Mouse (Mus musculus): ENCODE measurements around the gene Cd63. TPM values are rescaled to one million over a fixed set of nuclear protein-coding genes. Genes with fewer than 3 reads are reported as not detected.

Cd63 gene
- 116 and 130 TPM in 2 replicates for polyA plus RNA-seq (2011; ENCODE audit: insufficient read depth, insufficient read length, low read depth, missing spikeins)

- H3K4me3 ChIP-seq (ENCODE audit: low read depth, low read length), result peak within 1 kb of the TSS; percentile 15
- no peaks in the 10 kb centered on the region for H3K9me3 ChIP-seq (replicated peaks; ENCODE audit: control insufficient read depth, insufficient read depth, low read length, poor library complexity, severe bottlenecking)
- peaks cover 5% of the 10 kb centered on the region for H3K4me1 ChIP-seq (ENCODE audit: control insufficient read depth, insufficient read depth, low read length)
- peak within 1 kb of the TSS; percentile 11; the same call in 1 of the 2 replicates for H3K9ac ChIP-seq (ENCODE audit: low read depth, poor library complexity, severe bottlenecking)
- no peaks in the 10 kb centered on the region; the same call in 1 of the 2 replicates for H3K27me3 ChIP-seq (ENCODE audit: control insufficient read depth, insufficient read depth, low read length, poor library complexity, severe bottlenecking)
- no peaks in the 10 kb centered on the region for H3K36me3 ChIP-seq (ENCODE audit: control insufficient read depth, insufficient read depth, low read length, poor library complexity, severe bottlenecking)
- H3K27ac ChIP-seq (ENCODE audit: insufficient read depth, low read length), result peak within 1 kb of the TSS; percentile 70
- TF ChIP-seq CTCF (IDR thresholded peaks at IDR 0.05; ENCODE audit: low read depth, low read length), result no peak
- 0 out of 2 replicates have a peak, but pooled peaks have one; percentile 27 for TF ChIP-seq EP300 (IDR thresholded peaks at IDR 0.05; ENCODE audit: insufficient read depth, low read depth, low read length)
Measured at GRCm38 (mm10) chr10:128900698-128901097, at the start of gene Cd63. Gene Cd63, plus strand, starts transcription at chr10:128900989.

GRCm38 (mm10) chr10:128861176-128861575 is 39.6 kb upstream of the Cd63 start:
- Histone ChIP-seq H3K4me3 (ENCODE audit: low read depth, low read length) (no peak overlapping the region), H3K4me1 (ENCODE audit: control insufficient read depth, insufficient read depth, low read length) (no peaks in the 10 kb centered on the region), H3K9me3 (replicated peaks; ENCODE audit: control insufficient read depth, insufficient read depth, low read length, poor library complexity, severe bottlenecking) (no peaks in the 10 kb centered on the region), H3K9ac (ENCODE audit: low read depth, poor library complexity, severe bottlenecking) (no peak overlapping the region), H3K36me3 (ENCODE audit: control insufficient read depth, insufficient read depth, low read length, poor library complexity, severe bottlenecking) (peaks cover 61% of the 10 kb centered on the region), H3K27me3 (ENCODE audit: control insufficient read depth, insufficient read depth, low read length, poor library complexity, severe bottlenecking) (no peaks in the 10 kb centered on the region), H3K27ac (ENCODE audit: insufficient read depth, low read length) (no peak overlapping the region)
- no peak for TF ChIP-seq EP300 (IDR thresholded peaks at IDR 0.05; ENCODE audit: insufficient read depth, low read depth, low read length)
- TF ChIP-seq POLR2A (IDR thresholded peaks at IDR 0.05; ENCODE audit: insufficient read depth, low read length), result no peak
- TF ChIP-seq CTCF (IDR thresholded peaks at IDR 0.05; ENCODE audit: low read depth, low read length), result no peak

GRCm38 (mm10) chr10:128866042-128866441 is 34.7 kb upstream of the Cd63 start:
- Histone ChIP-seq H3K27ac (ENCODE audit: insufficient read depth, low read length) (no peak overlapping the region), H3K27me3 (ENCODE audit: control insufficient read depth, insufficient read depth, low read length, poor library complexity, severe bottlenecking) (no peaks in the 10 kb centered on the region), H3K9me3 (replicated peaks; ENCODE audit: control insufficient read depth, insufficient read depth, low read length, poor library complexity, severe bottlenecking) (no peaks in the 10 kb centered on the region), H3K4me3 (ENCODE audit: low read depth, low read length) (no peak overlapping the region), H3K9ac (ENCODE audit: low read depth, poor library complexity, severe bottlenecking) (no peak overlapping the region), H3K4me1 (ENCODE audit: control insufficient read depth, insufficient read depth, low read length) (peaks cover 1% of the 10 kb centered on the region), H3K36me3 (ENCODE audit: control insufficient read depth, insufficient read depth, low read length, poor library complexity, severe bottlenecking) (peaks cover 47% of the 10 kb centered on the region)
- no peak for TF ChIP-seq EP300 (IDR thresholded peaks at IDR 0.05; ENCODE audit: insufficient read depth, low read depth, low read length)
- TF ChIP-seq CTCF (IDR thresholded peaks at IDR 0.05; ENCODE audit: low read depth, low read length), result no peak
- TF ChIP-seq POLR2A (IDR thresholded peaks at IDR 0.05; ENCODE audit: insufficient read depth, low read length), result no peak

GRCm38 (mm10) chr10:128866518-128866917 is 34.3 kb upstream of the Cd63 start:
- H3K36me3 ChIP-seq (ENCODE audit: control insufficient read depth, insufficient read depth, low read length, poor library complexity, severe bottlenecking), result peaks cover 48% of the 10 kb centered on the region
- H3K27me3 ChIP-seq (ENCODE audit: control insufficient read depth, insufficient read depth, low read length, poor library complexity, severe bottlenecking), result no peaks in the 10 kb centered on the region
- no peak overlapping the region for H3K27ac ChIP-seq (ENCODE audit: insufficient read depth, low read length)
- H3K4me3 ChIP-seq (ENCODE audit: low read depth, low read length), result no peak overlapping the region
- no peak overlapping the region for H3K9ac ChIP-seq (ENCODE audit: low read depth, poor library complexity, severe bottlenecking)
- no peak for TF ChIP-seq POLR2A (IDR thresholded peaks at IDR 0.05; ENCODE audit: insufficient read depth, low read length)
- TF ChIP-seq CTCF (IDR thresholded peaks at IDR 0.05; ENCODE audit: low read depth, low read length), result no peak
- TF ChIP-seq EP300 (IDR thresholded peaks at IDR 0.05; ENCODE audit: insufficient read depth, low read depth, low read length), result no peak
- no peaks in the 10 kb centered on the region for H3K9me3 ChIP-seq (replicated peaks; ENCODE audit: control insufficient read depth, insufficient read depth, low read length, poor library complexity, severe bottlenecking)
- peaks cover 1% of the 10 kb centered on the region for H3K4me1 ChIP-seq (ENCODE audit: control insufficient read depth, insufficient read depth, low read length)

- H3K27ac ChIP-seq (ENCODE audit: insufficient read depth, low read length), result no peak overlapping the region
- no peak overlapping the region for H3K9ac ChIP-seq (ENCODE audit: low read depth, poor library complexity, severe bottlenecking)
- H3K4me3 ChIP-seq (ENCODE audit: low read depth, low read length), result no peak overlapping the region
- TF ChIP-seq POLR2A (IDR thresholded peaks at IDR 0.05; ENCODE audit: insufficient read depth, low read length), result no peak
- TF ChIP-seq CTCF (IDR thresholded peaks at IDR 0.05; ENCODE audit: low read depth, low read length), result no peak
- no peak for TF ChIP-seq EP300 (IDR thresholded peaks at IDR 0.05; ENCODE audit: insufficient read depth, low read depth, low read length)
- H3K4me1 ChIP-seq (ENCODE audit: control insufficient read depth, insufficient read depth, low read length), result peaks cover 1% of the 10 kb centered on the region
- H3K27me3 ChIP-seq (ENCODE audit: control insufficient read depth, insufficient read depth, low read length, poor library complexity, severe bottlenecking), result no peaks in the 10 kb centered on the region
- no peaks in the 10 kb centered on the region for H3K9me3 ChIP-seq (replicated peaks; ENCODE audit: control insufficient read depth, insufficient read depth, low read length, poor library complexity, severe bottlenecking)
- H3K36me3 ChIP-seq (ENCODE audit: control insufficient read depth, insufficient read depth, low read length, poor library complexity, severe bottlenecking), result peaks cover 66% of the 10 kb centered on the region
Measured at GRCm38 (mm10) chr10:128870341-128870740, 30.4 kb upstream of the Cd63 start.

GRCm38 (mm10) chr10:128878291-128878690 is 22.5 kb upstream of the Cd63 start:
- Histone ChIP-seq H3K36me3 (ENCODE audit: control insufficient read depth, insufficient read depth, low read length, poor library complexity, severe bottlenecking) (peaks cover 39% of the 10 kb centered on the region), H3K27ac (ENCODE audit: insufficient read depth, low read length) (no peak overlapping the region), H3K4me1 (ENCODE audit: control insufficient read depth, insufficient read depth, low read length) (no peaks in the 10 kb centered on the region)

More at GRCm38 (mm10) chr10:128878291-128878690, 22.5 kb upstream of the Cd63 start:
- no peak overlapping the region for H3K4me3 ChIP-seq (ENCODE audit: low read depth, low read length)
- no peak for TF ChIP-seq EP300 (IDR thresholded peaks at IDR 0.05; ENCODE audit: insufficient read depth, low read depth, low read length)
- TF ChIP-seq CTCF (IDR thresholded peaks at IDR 0.05; ENCODE audit: low read depth, low read length), result no peak
- TF ChIP-seq POLR2A (IDR thresholded peaks at IDR 0.05; ENCODE audit: insufficient read depth, low read length), result no peak
- H3K9me3 ChIP-seq (replicated peaks; ENCODE audit: control insufficient read depth, insufficient read depth, low read length, poor library complexity, severe bottlenecking), result no peaks in the 10 kb centered on the region
- no peak overlapping the region for H3K9ac ChIP-seq (ENCODE audit: low read depth, poor library complexity, severe bottlenecking)
- no peaks in the 10 kb centered on the region for H3K27me3 ChIP-seq (ENCODE audit: control insufficient read depth, insufficient read depth, low read length, poor library complexity, severe bottlenecking)

All from ES-Bruce4 (cell line).